Mouse (Mus musculus) lung, embryonic 16.5 days (tissue): ENCODE measurements around the gene Fga. TPM values are rescaled to one million over a fixed set of nuclear protein-coding genes. Genes with fewer than 3 reads are reported as not detected.

Experiments used
- ATAC-seq: fragments of 200-750 bp; cut with Nextera tagmentation; 2 replicates; pipeline ENCODE4 v1.8.0; 2017; ENCODE audit warnings: low read depth, mild to moderate bottlenecking, moderate library complexity
- H3K27ac ChIP-seq: fragments of 300-500 bp; sonication (generic); 2 replicates; pipeline ENCODE4 v1.5.1; 2014; ENCODE audit warnings: mild to moderate bottlenecking, control low read depth, low read length
- H3K27me3 ChIP-seq: fragments of 300-500 bp; sonication (generic); 2 replicates; pipeline ENCODE4 v1.6.1; 2014; ENCODE audit warnings: low read depth, low read length, mixed read lengths; ENCODE audit not compliant: control insufficient read depth, insufficient read depth
- H3K36me3 ChIP-seq: fragments of 300-500 bp; sonication (generic); 2 replicates; pipeline ENCODE4 v1.6.1; 2014; ENCODE audit warnings: low read length; ENCODE audit not compliant: control insufficient read depth, insufficient read depth
- H3K4me1 ChIP-seq: fragments of 300-500 bp; sonication (generic); replicated peaks from 2 replicates; pipeline ENCODE4 v1.6.1; 2014; ENCODE audit warnings: low read length, mixed read lengths; ENCODE audit not compliant: control insufficient read depth, insufficient read depth
- H3K4me2 ChIP-seq: fragments of 300-500 bp; sonication (generic); 2 replicates; pipeline ENCODE4 v1.6.1; 2014; ENCODE audit warnings: low read depth, low read length, control low read depth
- H3K4me3 ChIP-seq: fragments of 300-500 bp; sonication (generic); 2 replicates; pipeline ENCODE4 v1.5.1; 2014; ENCODE audit warnings: mild to moderate bottlenecking, low read length, control low read depth
- H3K9ac ChIP-seq: fragments of 300-500 bp; sonication (generic); 2 replicates; pipeline ENCODE4 v1.6.1; 2014; ENCODE audit warnings: low read length, control low read depth
- H3K9me3 ChIP-seq: fragments of 300-500 bp; sonication (generic); 2 replicates; pipeline ENCODE4 v1.6.1; 2016; ENCODE audit warnings: low read length; ENCODE audit not compliant: control insufficient read depth
- WGBS: fragments of 180-500 bp; shearing (Covaris S2); extraction: QIAGEN DNeasy Blood & Tissue Kit; methylation state at CpG from one replicate; pipeline ENCODE4 v1.1.7; 2014; 5-methylcytosine and 5-hydroxymethylcytosine counted together
- polyA plus RNA-seq: library from polyadenylated mRNA; unstranded; fragments of >200 nt; fragmentation: Nextera tagmentation; extraction: Ambion mirVana; gene quantifications from 2 replicates; pipeline ENCODE4 v1.2.1, GENCODE M21; 2015

The Fga gene
- 1.9 and 19.9 TPM in 2 replicates for polyA plus RNA-seq

GRCm38 (mm10) chr3:83025475-83026301, at the start of gene Fga:
Gene Fga (plus strand): TSS chr3:83026076.
- no peaks in the 10 kb centered on the region for H3K4me1 ChIP-seq
- H3K9me3 ChIP-seq = no peaks in the 10 kb centered on the region
- H3K36me3 ChIP-seq = no peaks in the 10 kb centered on the region
- no peaks in the 10 kb centered on the region for H3K27me3 ChIP-seq
- H3K4me3 ChIP-seq = no peak within 1 kb of the TSS
- H3K9ac ChIP-seq = no peak within 1 kb of the TSS
- no peak within 1 kb of the TSS for H3K27ac ChIP-seq
- ATAC-seq = no peak
- 67% methylated on average over 9 of the region's 9 CpGs for WGBS
- no peak within 1 kb of the TSS for H3K4me2 ChIP-seq

- Histone ChIP-seq H3K4me3 (no peak overlapping the region), H3K9ac (no peak overlapping the region), H3K4me1 (0 out of 2 replicates have a peak, but pooled peaks cover 2% of the 10 kb centered on the region), H3K27ac (0 out of 2 replicates have a peak overlapping the region, but pooled peaks have one; percentile 85), H3K9me3 (no peaks in the 10 kb centered on the region), H3K27me3 (no peaks in the 10 kb centered on the region), H3K36me3 (no peaks in the 10 kb centered on the region), H3K4me2 (no peak overlapping the region)
- 50% methylated on average over 6 of the region's 6 CpGs for WGBS
- ATAC-seq = peak; percentile 98
Observed at GRCm38 (mm10) chr3:82980818-82981217, 45.1 kb upstream of the Fga start.

- peak overlapping the region; percentile 74 for H3K27ac ChIP-seq
- no peak overlapping the region for H3K4me3 ChIP-seq
- H3K9me3 ChIP-seq = no peaks in the 10 kb centered on the region
- no peaks in the 10 kb centered on the region for H3K27me3 ChIP-seq
- H3K36me3 ChIP-seq = no peaks in the 10 kb centered on the region
- no peak overlapping the region for H3K9ac ChIP-seq
- 0 out of 2 replicates have a peak, but pooled peaks cover 2% of the 10 kb centered on the region for H3K4me1 ChIP-seq
- no peak overlapping the region for H3K4me2 ChIP-seq
- 46% methylated on average over 8 of the region's 8 CpGs for WGBS
- peak; percentile 27; the same call in 1 of the 2 replicates for ATAC-seq
Observed at GRCm38 (mm10) chr3:82981861-82982260, 44.0 kb upstream of the Fga start.

- no peaks in the 10 kb centered on the region for H3K27me3 ChIP-seq
- no peak overlapping the region for H3K27ac ChIP-seq
- H3K4me1 ChIP-seq = no peaks in the 10 kb centered on the region
- H3K9me3 ChIP-seq = no peaks in the 10 kb centered on the region
- WGBS = 64% methylated on average over 2 of the region's 2 CpGs
- H3K4me2 ChIP-seq = no peak overlapping the region
- no peak overlapping the region for H3K9ac ChIP-seq
- H3K4me3 ChIP-seq = no peak overlapping the region
- no peaks in the 10 kb centered on the region for H3K36me3 ChIP-seq
- no peak for ATAC-seq
Observed at GRCm38 (mm10) chr3:82984840-82985239, 41.0 kb upstream of the Fga start.

- Histone ChIP-seq H3K36me3 (no peaks in the 10 kb centered on the region), H3K4me3 (no peak overlapping the region), H3K9me3 (no peaks in the 10 kb centered on the region), H3K4me1 (peaks cover 6% of the 10 kb centered on the region), H3K27ac (no peak overlapping the region), H3K4me2 (no peak overlapping the region), H3K9ac (no peak overlapping the region), H3K27me3 (peaks cover 2% of the 10 kb centered on the region; the same call in 1 of the 2 replicates)
- WGBS = 59% methylated on average over 12 of the region's 12 CpGs
- no peak for ATAC-seq
Observed at GRCm38 (mm10) chr3:82991963-82992362, 33.9 kb upstream of the Fga start.

- Histone ChIP-seq H3K4me1 (peaks cover 6% of the 10 kb centered on the region), H3K36me3 (no peaks in the 10 kb centered on the region), H3K4me2 (no peak overlapping the region), H3K9ac (no peak overlapping the region), H3K9me3 (no peaks in the 10 kb centered on the region), H3K4me3 (no peak overlapping the region), H3K27me3 (peaks cover 2% of the 10 kb centered on the region; the same call in 1 of the 2 replicates), H3K27ac (no peak overlapping the region)
- ATAC-seq = no peak
- 79% methylated on average over 6 of the region's 6 CpGs for WGBS
Observed at GRCm38 (mm10) chr3:82992956-82993355, 32.9 kb upstream of the Fga start.

GRCm38 (mm10) chr3:82995368-82995767, 30.5 kb upstream of the Fga start:
- Histone ChIP-seq H3K27ac (no peak overlapping the region), H3K9me3 (no peaks in the 10 kb centered on the region), H3K36me3 (no peaks in the 10 kb centered on the region), H3K9ac (no peak overlapping the region), H3K4me1 (peaks cover 6% of the 10 kb centered on the region), H3K4me2 (peak overlapping the region; percentile 40), H3K27me3 (peaks cover 2% of the 10 kb centered on the region; the same call in 1 of the 2 replicates), H3K4me3 (peak overlapping the region; percentile 12; the same call in 1 of the 2 replicates)
- ATAC-seq = peak; percentile 63
- 4% methylated on average over 24 of the region's 24 CpGs for WGBS

GRCm38 (mm10) chr3:82996656-82997055, 29.2 kb upstream of the Fga start:
- Histone ChIP-seq H3K4me1 (peaks cover 6% of the 10 kb centered on the region), H3K27me3 (peaks cover 2% of the 10 kb centered on the region; the same call in 1 of the 2 replicates), H3K36me3 (no peaks in the 10 kb centered on the region), H3K9ac (no peak overlapping the region), H3K27ac (no peak overlapping the region), H3K4me3 (no peak overlapping the region), H3K4me2 (no peak overlapping the region), H3K9me3 (no peaks in the 10 kb centered on the region)
- ATAC-seq = no peak
- WGBS = 63% methylated on average over 3 of the region's 3 CpGs

GRCm38 (mm10) chr3:82998772-82999463, 27.0 kb upstream of the Fga start:
- Histone ChIP-seq H3K4me1 (peaks cover 6% of the 10 kb centered on the region), H3K4me3 (no peak overlapping the region), H3K27ac (no peak overlapping the region), H3K36me3 (no peaks in the 10 kb centered on the region), H3K9ac (no peak overlapping the region), H3K27me3 (peaks cover 2% of the 10 kb centered on the region; the same call in 1 of the 2 replicates), H3K9me3 (no peaks in the 10 kb centered on the region), H3K4me2 (no peak overlapping the region)
- WGBS = 27% methylated on average over 8 of the region's 8 CpGs
- peak; percentile 78 for ATAC-seq
